Mouse (Mus musculus): ENCODE results near the gene Pcsk1n.

- TF ChIP-seq FLI1 (IDR thresholded peaks at IDR 0.05; ENCODE audit: low read length) (no peak), GATA1 (IDR thresholded peaks at IDR 0.05; ENCODE audit: borderline replicate concordance, low read length) (no peak)
Measured at GRCm38 (mm10) chrX:7947900-7948492, 28.4 kb downstream of the Pcsk1n start.
